Mouse (Mus musculus) small intestine, adult 2 months (tissue): ENCODE measurements at regions not wholly inside any gene's neighbourhood (a gene's known extent, or its start where the extent isn't known, plus 50 kb on each side); places are given as distances from the start of the nearest gene placed in this dataset.

ENCODE experiments used
- CTCF ChIP-seq: fragments of 200-500 bp; IDR thresholded peaks from 2 replicates; pipeline ENCODE4 v1.5.1; 2012; ENCODE audit warnings: low read depth, mild to moderate bottlenecking, control low read depth, inconsistent platforms, low read length, moderate library complexity, mixed read lengths; ENCODE audit not compliant: insufficient replicate concordance, insufficient read length; ENCODE audit errors: extremely low read depth
- POLR2A ChIP-seq: fragments of 200-500 bp; IDR thresholded peaks from 2 replicates; pipeline ENCODE4 v1.6.1; 2012; ENCODE audit warnings: low read depth, mild to moderate bottlenecking, control low read depth, inconsistent platforms, low read length, moderate library complexity

- TF ChIP-seq CTCF, result no peak
- TF ChIP-seq POLR2A, result no peak
Observed at GRCm38 (mm10) chr13:102131459-102131858, 363.4 kb upstream of the Pik3r1 start.
